Mouse (Mus musculus): ENCODE results near the gene Vav3.

- TF ChIP-seq POLR2A (IDR thresholded peaks at IDR 0.05; ENCODE audit: insufficient read depth, low read length) (no peak), EP300 (IDR thresholded peaks at IDR 0.05; ENCODE audit: insufficient read depth, low read depth, low read length) (no peak), CTCF (IDR thresholded peaks at IDR 0.05; ENCODE audit: low read depth, low read length) (no peak)
Measured at GRCm38 (mm10) chr3:109561295-109561694, 220.8 kb downstream of the Vav3 start.
